Mouse (Mus musculus) heart, postnatal 0 days (tissue): ENCODE measurements around the gene Olfr1168.

Experiments
- CTCF ChIP-seq: IDR thresholded peaks from 2 replicates; pipeline ENCODE4 v1.5.1; 2016; ENCODE audit warnings: antibody characterized with exemption, control low read depth, low read depth
- EP300 ChIP-seq: IDR thresholded peaks from 2 replicates; pipeline ENCODE4 v1.6.1; 2016; ENCODE audit warnings: antibody characterized with exemption, low read depth

GRCm38 (mm10) chr2:88228234-88228633 is 46.6 kb downstream of the Olfr1168 start, which contains the start of gene Olfr1170:
- TF ChIP-seq CTCF, result no peak
- TF ChIP-seq EP300, result no peak
